Mouse (Mus musculus) heart, postnatal 0 days (tissue): ENCODE results near the gene Rrbp1.

ENCODE experiments used
- CTCF ChIP-seq: IDR thresholded peaks from 2 replicates; pipeline ENCODE4 v1.5.1; 2016; ENCODE audit warnings: antibody characterized with exemption, control low read depth, low read depth
- EP300 ChIP-seq: IDR thresholded peaks from 2 replicates; pipeline ENCODE4 v1.6.1; 2016; ENCODE audit warnings: antibody characterized with exemption, low read depth

GRCm38 (mm10) chr2:143987485-143987884, 23.6 kb downstream of the Rrbp1 start:
- TF ChIP-seq CTCF (no peak), EP300 (no peak)
